Mouse (Mus musculus) lung, postnatal 4 days (tissue): ENCODE data around the gene Fgr.

Experiments used
- DNase-seq, 2 experiments: peaks; one replicate each; pipeline ENCODE4 v3.0.0; 2021

Fgr gene

GRCm38 (mm10) chr4:132959679-132960045 is 14.2 kb upstream of the Fgr start:
- DNase-seq, result no peak

- DNase-seq, result no peak
Measured at GRCm38 (mm10) chr4:132960313-132960712, 13.6 kb upstream of the Fgr start.

GRCm38 (mm10) chr4:132960864-132961639 is 12.8 kb upstream of the Fgr start:
- DNase-seq, result peak; percentile 49 to 57

- no peak for DNase-seq
Measured at GRCm38 (mm10) chr4:132961866-132962265, 12.0 kb upstream of the Fgr start.

GRCm38 (mm10) chr4:132962628-132963027 is 11.3 kb upstream of the Fgr start:
- no peak for DNase-seq

GRCm38 (mm10) chr4:132963436-132963835 is 10.5 kb upstream of the Fgr start:
- no peak for DNase-seq

GRCm38 (mm10) chr4:132964064-132964463 is 9.8 kb upstream of the Fgr start:
- DNase-seq, result no peak

GRCm38 (mm10) chr4:132964473-132964872 is 9.4 kb upstream of the Fgr start:
- no peak for DNase-seq

- DNase-seq, result no peak
Measured at GRCm38 (mm10) chr4:132968105-132968938, 5.6 kb upstream of the Fgr start.

- DNase-seq, result no peak
Measured at GRCm38 (mm10) chr4:132971601-132972000, 2.3 kb upstream of the Fgr start.

GRCm38 (mm10) chr4:132972101-132972500 is 1.8 kb upstream of the Fgr start:
- DNase-seq, result no peak

- DNase-seq, result no peak
Measured at GRCm38 (mm10) chr4:132972556-132972955, 1.3 kb upstream of the Fgr start.

- no peak for DNase-seq
Measured at GRCm38 (mm10) chr4:132973186-132973585, 709 bp upstream of the Fgr start.

GRCm38 (mm10) chr4:132974904-132975303 is 1.0 kb downstream of the Fgr start:
- peak; percentile 89 to 92 for DNase-seq

GRCm38 (mm10) chr4:132975791-132976190 is 1.9 kb downstream of the Fgr start:
- no peak for DNase-seq

- DNase-seq, result peak in 1 of 2 experiments; percentile 44
Measured at GRCm38 (mm10) chr4:132976729-132977128, 2.8 kb downstream of the Fgr start.

GRCm38 (mm10) chr4:132977597-132977996 is 3.7 kb downstream of the Fgr start:
- DNase-seq, result no peak

GRCm38 (mm10) chr4:132979186-132979585 is 5.3 kb downstream of the Fgr start:
- DNase-seq, result no peak

GRCm38 (mm10) chr4:132981621-132982020 is 7.7 kb downstream of the Fgr start:
- no peak for DNase-seq

- DNase-seq, result peak in 1 of 2 experiments; percentile 33
Measured at GRCm38 (mm10) chr4:132982999-132983398, 9.1 kb downstream of the Fgr start.

- no peak for DNase-seq
Measured at GRCm38 (mm10) chr4:132983664-132984512, 10.0 kb downstream of the Fgr start.

- no peak for DNase-seq
Measured at GRCm38 (mm10) chr4:132988581-132989355, 14.9 kb downstream of the Fgr start.
